Mouse (Mus musculus) frontal cortex, adult 2 months (tissue): ENCODE results near the gene Pdcd5. TPM values are rescaled to one million over a fixed set of nuclear protein-coding genes. Genes with fewer than 3 reads are reported as not detected.

Experiments used
- DNase-seq, 2 experiments: peaks; one replicate each; pipeline ENCODE4 v3.0.0; 2022; ENCODE audit warnings: low spot score in 1 of 2; ENCODE audit errors: extremely low spot score in 1 of 2
- polyA plus RNA-seq: library from polyadenylated mRNA; depleted of rRNA; stranded (reverse); fragments of >200 nt; gene quantifications from 2 replicates; pipeline ENCODE4 v1.2.3, GENCODE M21; 2012; rRNA removed

Gene Pdcd5
- polyA plus RNA-seq, result 114 and 115 TPM in 2 replicates

DNA sequence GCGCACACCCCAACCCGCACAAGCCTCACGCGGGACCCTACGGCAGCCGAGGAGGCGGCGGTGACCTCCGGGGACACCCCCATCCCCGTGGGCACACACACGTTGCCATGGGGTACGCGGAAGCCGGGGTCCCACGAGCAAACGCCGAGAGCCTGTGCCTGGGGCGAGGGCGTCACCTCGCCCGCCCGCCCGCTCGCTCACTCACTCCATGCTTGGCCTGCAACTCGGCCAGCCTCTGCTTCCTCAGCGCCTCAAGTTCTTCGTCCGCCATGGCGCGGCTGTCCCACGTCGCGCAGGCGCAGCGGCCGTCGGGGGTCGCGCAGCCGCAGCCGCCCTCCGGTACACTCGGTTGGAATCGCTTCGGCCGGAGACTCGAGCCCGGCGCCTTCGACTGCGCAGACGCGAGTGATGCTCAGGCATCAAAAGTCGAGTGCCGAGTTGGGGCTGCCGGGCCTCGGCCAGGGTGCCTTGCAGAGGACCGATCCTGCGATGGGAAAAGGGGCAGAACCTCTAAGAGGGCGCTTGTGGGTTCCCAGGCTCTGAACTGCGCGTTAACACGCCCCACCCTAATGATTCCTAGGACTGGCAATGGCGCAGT lies at the start of gene Pdcd5:
Gene Pdcd5, minus strand, starts transcription at position 421 of the 598 bp plus-strand sequence.
- peak; percentile 90 to 99 for DNase-seq

DNA sequence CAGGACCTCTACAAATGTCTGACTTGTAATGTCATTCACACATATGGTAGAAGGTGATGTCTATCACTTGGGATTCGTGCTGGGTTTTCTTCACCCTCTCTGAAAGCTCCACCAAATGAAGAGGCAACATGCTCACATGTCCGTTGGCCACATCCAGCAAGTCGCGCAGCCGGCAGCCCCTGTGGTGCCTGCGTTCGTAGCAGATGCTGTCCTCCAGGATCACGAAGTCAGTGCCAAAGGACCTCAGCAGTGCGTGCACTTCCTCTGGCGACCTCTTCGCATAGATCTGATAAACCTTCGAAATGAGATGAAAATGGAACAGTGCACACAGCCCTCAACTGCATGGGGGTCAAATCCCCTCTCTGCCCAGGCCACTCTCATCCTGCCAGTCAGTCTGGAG lies 45.3 kb upstream of the Pdcd5 start:
- no peak for DNase-seq

GRCm38 (mm10) chr7:35692117-35692516 lies 44.8 kb upstream of the Pdcd5 start:
- no peak for DNase-seq

DNA sequence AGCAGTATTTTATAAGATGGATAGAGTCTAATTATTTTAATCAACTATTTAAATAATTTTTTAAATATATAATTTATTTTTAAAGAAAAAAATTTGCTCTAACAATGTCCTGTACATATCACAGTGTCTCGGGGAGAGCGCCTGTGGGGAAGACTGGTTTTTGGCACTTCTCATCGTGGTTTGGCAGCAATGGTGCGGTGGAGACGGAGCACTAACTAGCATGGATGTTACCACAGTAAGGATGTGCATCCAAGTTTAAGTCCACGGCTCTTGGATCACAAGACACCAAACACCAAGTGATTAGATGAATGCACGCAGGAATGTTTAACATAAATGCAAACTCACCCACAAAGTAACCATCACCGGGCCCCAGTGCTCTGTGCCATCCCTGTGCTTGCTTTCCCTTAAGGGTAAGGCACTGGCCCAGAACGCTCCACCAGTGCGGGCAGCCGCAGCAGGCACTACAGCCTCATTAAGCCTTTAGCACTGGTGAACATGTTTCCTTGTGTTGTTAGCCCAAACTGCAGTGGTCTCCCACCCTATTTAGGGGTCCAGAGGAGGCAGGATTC lies 41.5 kb upstream of the Pdcd5 start:
- DNase-seq, result no peak

DNA sequence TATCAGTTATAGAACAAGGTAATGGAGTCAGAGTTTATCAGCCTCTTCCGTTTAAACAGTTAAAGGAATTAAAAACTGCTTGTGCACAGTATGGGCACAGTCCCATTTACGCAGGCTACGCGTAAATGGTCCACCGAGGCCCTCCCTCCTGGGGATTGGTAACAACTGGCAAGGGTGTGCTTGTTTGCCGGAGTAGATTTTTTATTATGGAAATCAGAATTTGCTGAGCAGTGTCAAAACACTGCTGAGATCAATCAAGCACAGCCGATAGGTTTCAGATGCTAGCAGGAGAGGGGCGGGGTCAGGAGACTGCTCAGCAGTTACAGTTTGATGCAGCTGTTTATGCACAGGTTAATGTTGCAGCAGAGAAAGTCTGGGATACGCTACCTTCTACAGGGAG lies 41.0 kb upstream of the Pdcd5 start:
- no peak for DNase-seq

DNA sequence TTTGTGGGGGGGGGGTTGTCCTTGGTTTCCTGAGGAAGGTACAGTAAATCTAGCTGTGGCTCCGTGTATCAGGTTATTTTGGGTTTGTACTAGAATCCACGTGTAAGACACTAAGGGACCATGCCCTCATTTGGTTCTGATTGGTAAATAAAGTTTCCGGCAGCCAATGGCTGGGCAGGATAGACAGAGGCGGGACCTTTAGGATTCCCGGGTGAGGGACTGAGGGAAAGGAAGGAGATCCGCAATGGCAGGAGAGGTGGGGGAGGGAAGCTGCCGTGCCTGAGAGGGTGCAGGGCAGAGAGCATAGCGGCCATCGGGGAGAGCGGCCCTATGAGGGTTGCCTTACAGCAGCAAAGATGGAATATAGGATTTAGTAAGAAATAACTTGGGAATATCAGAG lies 39.9 kb upstream of the Pdcd5 start:
- DNase-seq, result no peak

DNA sequence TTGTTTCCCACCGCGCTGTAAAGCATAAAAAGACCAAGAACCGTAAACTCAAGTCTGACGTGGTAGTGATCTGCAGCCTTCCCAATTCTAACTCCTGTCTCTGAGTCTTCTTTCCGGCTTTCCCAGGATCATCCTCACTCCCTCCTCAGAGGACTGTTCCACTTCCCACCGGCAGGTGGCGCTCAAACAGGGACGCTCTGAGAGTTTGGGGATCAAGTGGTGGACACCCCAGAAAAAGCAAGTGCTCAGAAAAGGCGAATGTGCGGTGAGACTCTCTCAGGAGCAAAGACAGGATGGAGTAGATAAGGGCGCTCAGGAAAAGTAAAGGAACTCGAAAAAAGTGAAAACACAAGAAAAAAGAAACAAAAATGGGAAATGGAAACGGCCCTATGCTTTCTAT lies 39.4 kb upstream of the Pdcd5 start:
- DNase-seq, result peak in 1 of 2 experiments; percentile 77

GRCm38 (mm10) chr7:35686216-35686615 lies 38.9 kb upstream of the Pdcd5 start:
- no peak for DNase-seq

GRCm38 (mm10) chr7:35683409-35684122 lies 36.2 kb upstream of the Pdcd5 start:
- DNase-seq, result no peak

GRCm38 (mm10) chr7:35681559-35681958 lies 34.2 kb upstream of the Pdcd5 start:
- no peak for DNase-seq

- DNase-seq, result no peak
These were observed 31.7 kb upstream of the Pdcd5 start for GRCm38 (mm10) chr7:35678976-35679375.

DNA sequence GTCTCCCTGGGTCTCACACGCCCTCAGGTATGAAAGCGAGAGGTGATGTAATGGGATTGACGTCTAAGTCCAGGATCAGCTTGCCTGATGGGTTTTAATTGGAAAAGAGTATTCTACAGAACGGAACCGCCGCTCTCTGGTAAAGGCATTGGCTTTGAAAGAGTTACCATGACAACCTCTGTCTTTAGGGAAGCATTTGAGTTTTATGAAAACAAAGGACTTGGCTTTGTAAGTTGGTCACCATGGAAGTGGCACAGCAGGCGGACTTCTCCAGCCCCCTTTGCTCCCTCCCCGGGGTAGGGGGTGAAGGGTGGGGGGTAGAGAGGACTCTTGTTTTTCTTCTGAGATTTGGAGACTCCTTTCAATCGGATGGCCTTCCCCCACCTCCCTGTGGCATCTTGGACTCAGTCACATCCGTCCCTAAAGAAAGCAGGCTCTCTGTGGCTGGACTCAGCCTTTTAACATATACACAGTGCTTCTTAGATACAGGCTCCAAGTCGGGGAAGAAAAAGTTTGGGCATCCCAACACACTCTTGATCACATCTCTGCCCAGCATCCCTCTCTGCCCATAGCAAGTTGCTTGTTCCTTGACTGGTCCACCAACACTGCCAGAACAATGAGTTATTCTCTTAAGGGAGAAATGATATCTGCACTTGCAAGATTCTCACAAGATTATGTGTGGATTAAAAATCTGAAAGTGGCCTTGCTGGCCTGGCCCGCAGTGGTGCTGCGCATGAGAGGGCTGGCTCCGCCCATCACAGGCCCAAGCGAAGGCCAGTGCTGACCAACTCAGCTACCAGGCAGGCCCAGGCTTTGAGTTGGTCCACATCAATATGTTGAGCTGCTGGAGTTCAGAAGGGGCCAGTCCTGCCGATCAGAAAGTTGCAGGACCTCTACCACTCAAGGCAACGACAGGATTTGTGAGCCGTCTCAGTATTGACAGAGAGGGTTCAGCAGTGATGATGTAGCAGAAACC lies 21.0 kb upstream of the Pdcd5 start:
- peak in 1 of 2 experiments; percentile 30 for DNase-seq

- DNase-seq, result no peak
These were observed 16.6 kb upstream of the Pdcd5 start for GRCm38 (mm10) chr7:35663790-35664376.

GRCm38 (mm10) chr7:35659173-35659572 lies 11.9 kb upstream of the Pdcd5 start:
- peak in 1 of 2 experiments; percentile 34 for DNase-seq

GRCm38 (mm10) chr7:35657829-35658228 lies 10.5 kb upstream of the Pdcd5 start:
- DNase-seq, result no peak

GRCm38 (mm10) chr7:35651583-35652270 lies 4.4 kb upstream of the Pdcd5 start:
- no peak for DNase-seq

DNA sequence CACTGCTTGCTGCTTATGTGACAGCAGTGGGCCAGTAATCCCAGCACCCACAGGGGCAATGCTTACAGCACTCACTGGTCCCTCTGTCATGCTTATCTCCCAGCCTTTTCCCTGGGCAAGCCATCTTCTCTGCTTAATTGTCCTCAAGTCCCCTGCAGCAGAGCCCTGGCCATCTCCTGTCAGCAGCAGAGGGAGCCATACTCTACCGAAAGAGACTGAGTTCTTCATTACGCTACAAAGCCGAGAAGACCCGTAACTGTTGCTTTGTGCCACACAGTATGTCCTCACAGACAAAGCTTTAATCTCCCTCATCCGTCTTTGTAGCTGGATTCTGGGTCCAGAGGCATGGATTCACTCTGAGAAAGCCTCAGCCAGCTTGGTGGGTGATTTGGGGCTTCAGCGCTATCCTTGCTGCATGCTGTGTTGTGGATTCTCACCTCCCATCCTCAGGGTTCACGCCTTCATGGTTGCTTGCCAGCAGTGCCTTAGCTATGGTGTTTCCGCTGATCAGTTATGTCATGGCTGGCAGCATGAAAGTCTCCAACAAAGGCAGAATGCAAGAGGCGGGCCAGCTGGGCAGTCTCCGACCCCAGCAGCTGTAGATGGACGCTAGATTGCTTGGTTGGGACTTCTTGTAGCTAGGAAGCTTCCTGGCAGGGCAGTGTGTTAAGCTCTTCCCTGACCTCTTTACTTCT lies 3.5 kb upstream of the Pdcd5 start:
- peak in 1 of 2 experiments; percentile 77 for DNase-seq

- DNase-seq, result no peak
These were observed 1.8 kb upstream of the Pdcd5 start for GRCm38 (mm10) chr7:35649071-35649470.
